Mouse (Mus musculus) cerebellum, postnatal 14 days (tissue): ENCODE data around the gene Itgb4.

ENCODE experiments used
- DNase-seq, 2 experiments: peaks; one replicate each; pipeline ENCODE4 v3.0.0; 2021; ENCODE audit warnings: mixed read lengths in 2 of 2

The Itgb4 gene

GRCm38 (mm10) chr11:116029086-116029865 lies 54.8 kb downstream of the Itgb4 start:
- DNase-seq, result no peak

- DNase-seq, result peak; percentile 99
Observed at GRCm38 (mm10) chr11:116030088-116030897, 55.8 kb downstream of the Itgb4 start, which contains the start of gene Unk. Unk (plus strand) TSS chr11:116030322.

- DNase-seq, result peak; percentile 56
Observed at GRCm38 (mm10) chr11:116030898-116031845, 56.7 kb downstream of the Itgb4 start.

DNA sequence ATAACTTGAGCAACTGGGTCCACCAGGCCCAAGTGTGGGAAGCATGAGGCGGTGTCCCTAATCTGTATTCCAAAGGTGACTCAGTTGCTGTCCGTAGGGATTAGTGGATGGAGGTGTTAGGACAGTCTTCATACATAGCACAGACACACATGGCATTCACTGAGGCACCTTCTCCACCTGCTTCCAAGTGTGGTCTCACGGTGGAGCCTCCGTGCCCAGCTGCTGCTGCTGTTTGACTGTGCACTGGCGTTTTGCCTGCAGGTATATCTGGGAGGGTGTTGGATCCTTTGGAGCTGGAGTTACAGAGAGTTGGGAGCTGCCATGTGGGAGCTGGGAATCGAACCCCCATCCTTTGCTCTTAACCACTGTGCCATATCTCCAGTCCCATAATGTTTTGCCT lies 60.1 kb downstream of the Itgb4 start:
- no peak for DNase-seq

GRCm38 (mm10) chr11:116036671-116037070 lies 62.2 kb downstream of the Itgb4 start:
- DNase-seq, result no peak

- DNase-seq, result no peak
Observed at GRCm38 (mm10) chr11:116037826-116038225, 63.3 kb downstream of the Itgb4 start.

GRCm38 (mm10) chr11:116040593-116040992 lies 66.1 kb downstream of the Itgb4 start:
- DNase-seq, result peak in 1 of 2 experiments; percentile 30

GRCm38 (mm10) chr11:116041833-116042232 lies 67.3 kb downstream of the Itgb4 start:
- DNase-seq, result no peak

GRCm38 (mm10) chr11:116042372-116043138 lies 68.0 kb downstream of the Itgb4 start:
- no peak for DNase-seq

DNA sequence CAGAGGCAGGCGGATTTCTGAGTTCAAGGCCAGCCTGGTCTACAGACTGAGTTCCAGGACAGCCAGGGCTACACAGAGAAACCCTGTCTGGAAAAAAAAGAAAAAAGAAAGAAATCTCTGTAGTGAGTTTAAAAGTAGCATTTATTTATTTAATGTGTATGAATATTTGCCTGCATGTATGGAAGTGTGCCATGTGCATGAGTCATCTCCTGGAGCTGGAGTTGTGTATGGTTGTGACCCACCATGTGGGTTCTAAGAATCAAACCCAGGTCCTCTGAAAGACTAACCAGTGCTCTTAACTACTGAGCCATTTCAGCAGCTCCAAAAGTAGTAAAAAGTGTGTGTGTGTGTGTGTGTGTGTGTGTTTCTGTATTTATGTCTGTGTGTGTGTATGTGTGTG lies 68.8 kb downstream of the Itgb4 start:
- DNase-seq, result no peak

GRCm38 (mm10) chr11:116045173-116045572 lies 70.7 kb downstream of the Itgb4 start:
- no peak for DNase-seq

GRCm38 (mm10) chr11:116049610-116050009 lies 75.1 kb downstream of the Itgb4 start:
- no peak for DNase-seq

DNA sequence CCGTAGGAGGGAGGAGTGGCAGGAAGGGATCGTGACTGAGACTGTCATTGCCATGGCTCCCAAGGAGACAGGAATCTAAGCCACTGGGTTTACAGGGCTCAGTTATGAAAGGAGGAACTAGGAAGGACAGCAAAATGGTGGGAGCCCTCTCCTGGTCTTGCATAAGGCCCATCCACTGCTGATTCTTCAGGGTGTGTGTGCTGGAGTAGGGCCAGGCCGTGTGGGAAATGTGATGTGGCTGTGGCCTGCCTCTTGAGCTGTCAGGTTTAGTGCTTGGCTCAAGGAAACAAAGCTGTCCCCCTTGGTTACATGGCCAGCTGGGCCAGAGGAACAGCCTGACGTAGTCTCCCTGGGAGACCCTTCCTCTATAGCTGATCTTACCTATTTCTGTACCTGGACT lies 75.7 kb downstream of the Itgb4 start:
- no peak for DNase-seq

DNA sequence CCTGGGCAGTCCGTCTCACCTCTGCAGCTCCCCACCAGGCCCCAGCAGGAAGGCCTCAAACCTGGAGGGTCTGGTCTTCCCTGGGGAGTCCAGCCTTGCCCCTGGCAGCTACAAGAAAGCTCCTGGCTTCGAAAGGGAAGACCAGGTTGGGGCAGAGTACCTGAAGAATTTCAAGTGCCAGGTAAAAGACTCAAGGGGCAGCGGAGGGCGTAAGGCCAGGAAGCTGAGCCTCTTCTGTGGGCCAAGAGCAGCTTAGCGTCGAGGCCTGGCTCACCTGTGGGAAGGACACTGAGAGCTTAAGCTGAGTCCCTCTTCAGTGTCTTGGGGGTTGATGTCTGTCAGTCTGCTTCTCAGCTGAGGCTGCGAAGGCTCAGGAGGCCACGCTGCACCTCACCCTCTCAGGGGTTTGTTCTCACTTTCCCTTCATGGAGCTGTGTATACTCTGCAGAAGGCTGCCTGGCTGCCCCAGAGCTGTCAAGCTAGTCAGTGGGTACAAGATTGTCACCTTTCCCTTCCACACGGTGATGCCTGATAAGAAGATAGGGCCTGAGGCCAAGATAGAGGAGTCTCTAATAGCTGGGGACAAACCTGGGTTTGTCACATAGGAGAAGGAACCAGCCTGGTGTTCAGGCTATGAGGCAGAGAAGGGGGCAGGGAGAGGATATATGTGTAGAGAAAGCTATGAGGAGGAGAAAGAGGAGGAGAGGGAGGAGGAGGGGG lies 79.2 kb downstream of the Itgb4 start:
- no peak for DNase-seq

GRCm38 (mm10) chr11:116055873-116056272 lies 81.4 kb downstream of the Itgb4 start:
- DNase-seq, result no peak

DNA sequence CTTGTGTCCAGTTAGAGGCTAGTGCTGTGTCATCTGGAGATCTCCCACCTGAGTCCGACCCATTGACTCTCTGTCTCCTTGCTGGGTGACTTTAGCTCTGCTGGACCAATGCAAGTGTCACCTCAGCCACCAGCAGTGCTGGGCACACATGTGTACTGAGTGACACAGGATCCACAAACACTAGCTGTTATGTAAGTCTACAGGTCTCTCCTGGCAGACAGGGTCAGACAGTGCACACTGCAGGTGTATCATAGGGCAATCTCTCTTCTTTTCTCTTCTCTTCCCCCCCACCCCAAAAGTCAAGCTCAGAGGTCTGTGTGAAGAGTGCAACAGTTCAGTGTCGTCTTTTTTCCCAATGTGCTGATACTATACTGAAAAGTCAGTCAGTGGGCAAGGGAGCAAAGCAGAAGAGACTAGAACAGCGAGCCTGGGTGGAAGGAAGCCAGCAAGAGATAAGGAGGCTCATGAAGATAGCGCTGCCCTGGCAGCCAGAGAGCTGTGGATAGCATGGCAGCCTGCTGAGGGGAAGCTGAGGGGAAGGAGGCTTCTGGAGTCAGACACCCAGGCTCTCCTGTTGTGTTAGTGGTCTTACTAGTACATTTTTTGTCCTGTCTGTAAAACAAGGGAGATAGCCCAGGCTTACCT lies 82.8 kb downstream of the Itgb4 start:
- no peak for DNase-seq
